Mouse (Mus musculus) bone marrow macrophage, adult 2 months (primary cell): ENCODE measurements around the gene Prelp.

Experiments
- CTCF ChIP-seq: IDR thresholded peaks from 2 replicates; pipeline ENCODE4 v1.5.1; 2012; ENCODE audit warnings: low read depth, mild to moderate bottlenecking, low read length, moderate library complexity
- POLR2A ChIP-seq: IDR thresholded peaks from 2 replicates; pipeline ENCODE4 v1.6.1; 2012; ENCODE audit warnings: mild to moderate bottlenecking, low read depth, low read length, borderline replicate concordance

- TF ChIP-seq CTCF (no peak), POLR2A (no peak)
Observed at GRCm38 (mm10) chr1:133915115-133915514, 6.1 kb downstream of the Prelp start.
